Mouse (Mus musculus) neural tube, embryonic 14.5 days (tissue): Measurements from ENCODE around the gene Hdac5. TPM values are rescaled to one million over a fixed set of nuclear protein-coding genes. Genes with fewer than 3 reads are reported as not detected.

Source experiments
- ATAC-seq: fragments of 200-750 bp; cut with Nextera tagmentation; 2 replicates; pipeline ENCODE4 v1.8.0; 2017; ENCODE audit warnings: low read depth, mild to moderate bottlenecking, moderate TSS enrichment, moderate library complexity
- H3K27ac ChIP-seq: fragments of 300-500 bp; sonication (generic); 2 replicates; pipeline ENCODE4 v1.5.1; 2014; ENCODE audit warnings: low read depth, mild to moderate bottlenecking, control low read depth, low read length, moderate library complexity, mixed read lengths
- H3K27me3 ChIP-seq: fragments of 300-500 bp; sonication (generic); 2 replicates; pipeline ENCODE4 v1.6.1; 2014; ENCODE audit warnings: low read length; ENCODE audit not compliant: control insufficient read depth, insufficient read depth
- H3K36me3 ChIP-seq: fragments of 300-500 bp; sonication (generic); 2 replicates; pipeline ENCODE4 v1.6.1; 2014; ENCODE audit warnings: low read length, mixed read lengths; ENCODE audit not compliant: control insufficient read depth, insufficient read depth
- H3K4me1 ChIP-seq: fragments of 300-500 bp; sonication (generic); 2 replicates; pipeline ENCODE4 v1.6.1; 2014; ENCODE audit warnings: low read length; ENCODE audit not compliant: control insufficient read depth, insufficient read depth
- H3K4me2 ChIP-seq: fragments of 300-500 bp; sonication (generic); 2 replicates; pipeline ENCODE4 v1.6.1; 2014; ENCODE audit warnings: mild to moderate bottlenecking, low read depth, low read length, control low read depth
- H3K4me3 ChIP-seq: fragments of 300-500 bp; sonication (generic); 2 replicates; pipeline ENCODE4 v1.5.1; 2014; ENCODE audit warnings: low read depth, low read length, control low read depth, mixed read lengths
- H3K9ac ChIP-seq: fragments of 300-500 bp; sonication (generic); replicated peaks from 2 replicates; pipeline ENCODE4 v1.6.1; 2014; ENCODE audit warnings: low read depth, mild to moderate bottlenecking, control low read depth, low read length, mixed read lengths
- H3K9me3 ChIP-seq: fragments of 300-500 bp; sonication (generic); 2 replicates; pipeline ENCODE4 v1.6.1; 2016; ENCODE audit warnings: low read length; ENCODE audit not compliant: control insufficient read depth
- WGBS: fragments of 180-500 bp; shearing (Covaris S2); extraction: QIAGEN DNeasy Blood & Tissue Kit; methylation state at CpG from one replicate; pipeline ENCODE4 v1.1.7; 2014; 5-methylcytosine and 5-hydroxymethylcytosine counted together
- polyA plus RNA-seq: library from polyadenylated mRNA; unstranded; fragments of >200 nt; fragmentation: Nextera tagmentation; extraction: Ambion mirVana; gene quantifications from 2 replicates; pipeline ENCODE4 v1.2.1, GENCODE M21; 2014

Gene Hdac5
- polyA plus RNA-seq, 1 experiment from 2014 or later, result 44.2 TPM

GRCm38 (mm10) chr11:102214430-102215156, 15.4 kb downstream of the Hdac5 start:
- H3K27me3 ChIP-seq, result no peaks in the 10 kb centered on the region
- ATAC-seq, result no peak
- H3K4me1 ChIP-seq, result peaks cover 44% of the 10 kb centered on the region
- H3K9me3 ChIP-seq, result no peaks in the 10 kb centered on the region
- no peak overlapping the region for H3K4me3 ChIP-seq
- WGBS, result 49% methylated on average over 10 of the region's 10 CpGs
- H3K9ac ChIP-seq, result no peak overlapping the region
- H3K4me2 ChIP-seq, result no peak overlapping the region
- H3K36me3 ChIP-seq, result no peaks in the 10 kb centered on the region
- H3K27ac ChIP-seq, result no peak overlapping the region; the same call in 1 of the 2 replicates

- WGBS, result 54% methylated on average over 18 of the region's 18 CpGs
- Histone ChIP-seq H3K9ac (no peak overlapping the region), H3K4me1 (peaks cover 35% of the 10 kb centered on the region)
Observed at GRCm38 (mm10) chr11:102211936-102212341, 18.0 kb downstream of the Hdac5 start.

GRCm38 (mm10) chr11:102211011-102211410, 19.0 kb downstream of the Hdac5 start:
- Histone ChIP-seq H3K27ac (no peak overlapping the region), H3K4me2 (no peak overlapping the region), H3K36me3 (peaks cover 7% of the 10 kb centered on the region), H3K27me3 (no peaks in the 10 kb centered on the region), H3K4me1 (peaks cover 28% of the 10 kb centered on the region), H3K4me3 (no peak overlapping the region), H3K9me3 (no peaks in the 10 kb centered on the region), H3K9ac (peak overlapping the region; percentile 16; the same call in 1 of the 2 replicates)
- ATAC-seq, result no peak
- WGBS, result 71% methylated on average over 5 of the region's 5 CpGs

More at GRCm38 (mm10) chr11:102211936-102212341, 18.0 kb downstream of the Hdac5 start:
- Histone ChIP-seq H3K27ac (no peak overlapping the region), H3K36me3 (no peaks in the 10 kb centered on the region), H3K4me3 (no peak overlapping the region), H3K9me3 (no peaks in the 10 kb centered on the region), H3K27me3 (no peaks in the 10 kb centered on the region), H3K4me2 (no peak overlapping the region)
- no peak for ATAC-seq

DNA sequence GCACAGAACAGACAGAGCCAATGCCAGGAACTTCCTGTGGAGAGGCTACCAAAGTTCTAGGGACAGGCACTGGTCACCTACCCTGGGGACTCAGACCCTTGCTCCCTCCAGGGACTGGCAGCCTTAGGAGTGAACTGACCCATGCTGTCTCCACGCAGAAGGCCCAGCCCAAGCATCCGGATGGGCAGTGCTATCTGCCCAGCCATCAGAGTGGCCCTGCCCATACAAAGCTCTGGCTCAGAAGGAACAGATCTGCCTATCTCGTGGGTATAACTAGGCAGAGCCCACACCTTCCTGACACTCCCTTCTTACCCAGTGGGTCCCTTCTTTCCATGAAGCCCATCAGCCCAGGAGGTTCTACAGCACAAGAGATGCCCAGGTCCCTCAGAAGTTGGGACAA, 19.8 kb downstream of the Hdac5 start:
- Histone ChIP-seq H3K27ac (no peak overlapping the region), H3K4me3 (no peak overlapping the region), H3K9me3 (no peaks in the 10 kb centered on the region), H3K27me3 (no peaks in the 10 kb centered on the region), H3K4me2 (no peak overlapping the region), H3K36me3 (peaks cover 11% of the 10 kb centered on the region), H3K9ac (no peak overlapping the region), H3K4me1 (peaks cover 25% of the 10 kb centered on the region)
- ATAC-seq, result no peak
- 73% methylated on average over 3 of the region's 3 CpGs for WGBS

DNA sequence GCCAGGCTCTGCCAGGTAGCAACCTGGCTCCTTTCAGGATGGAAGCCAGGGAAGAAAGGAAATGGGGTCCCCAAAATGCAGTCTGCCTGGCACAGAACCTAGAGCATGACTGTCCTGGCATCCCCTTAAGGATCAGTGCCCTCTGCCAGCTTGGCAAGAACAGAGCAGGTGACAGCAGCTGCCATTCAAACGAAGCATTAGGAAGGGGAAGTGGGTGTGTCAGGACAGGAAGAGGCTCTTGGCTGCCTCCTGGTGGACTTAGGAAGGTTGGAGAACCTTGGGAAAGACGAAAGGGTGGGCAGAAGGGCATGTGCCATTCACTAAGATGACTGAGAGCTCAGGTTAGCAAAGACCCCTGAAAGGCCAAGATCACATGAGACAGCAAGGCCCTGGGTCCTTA, 20.2 kb downstream of the Hdac5 start:
- H3K36me3 ChIP-seq, result peaks cover 11% of the 10 kb centered on the region
- peaks cover 21% of the 10 kb centered on the region for H3K4me1 ChIP-seq
- no peak for ATAC-seq
- H3K9me3 ChIP-seq, result no peaks in the 10 kb centered on the region
- no peak overlapping the region for H3K9ac ChIP-seq
- H3K27me3 ChIP-seq, result no peaks in the 10 kb centered on the region
- WGBS, result 6% methylated on average over 2 of the region's 2 CpGs
- H3K27ac ChIP-seq, result no peak overlapping the region
- H3K4me2 ChIP-seq, result no peak overlapping the region
- H3K4me3 ChIP-seq, result no peak overlapping the region

DNA sequence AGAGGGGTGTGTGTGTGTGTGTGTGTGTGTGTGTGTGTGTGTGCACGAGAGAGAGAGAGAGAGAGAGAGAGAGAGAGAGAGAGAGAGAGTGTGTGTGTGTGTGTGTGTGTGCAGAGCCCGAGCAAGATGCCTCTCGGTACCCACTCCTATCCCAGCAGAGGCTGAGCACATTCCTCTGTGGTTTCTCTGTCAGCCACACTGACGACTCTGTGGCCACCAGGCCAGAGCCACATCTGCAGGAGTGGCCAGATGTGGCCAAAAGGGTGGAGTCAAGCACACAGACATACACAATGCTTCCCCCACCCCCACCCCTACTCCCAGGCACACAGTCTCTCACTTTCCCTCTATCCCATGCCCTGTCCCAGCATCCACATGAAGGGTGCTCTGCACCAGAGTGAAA, 21.1 kb downstream of the Hdac5 start:
- peaks cover 15% of the 10 kb centered on the region for H3K4me1 ChIP-seq
- no peak overlapping the region for H3K27ac ChIP-seq
- H3K27me3 ChIP-seq, result no peaks in the 10 kb centered on the region
- WGBS, result 30% methylated on average over 3 of the region's 4 CpGs
- ATAC-seq, result no peak
- H3K9ac ChIP-seq, result no peak overlapping the region
- no peak overlapping the region for H3K4me2 ChIP-seq
- H3K36me3 ChIP-seq, result peaks cover 18% of the 10 kb centered on the region
- no peak overlapping the region for H3K4me3 ChIP-seq
- H3K9me3 ChIP-seq, result no peaks in the 10 kb centered on the region

DNA sequence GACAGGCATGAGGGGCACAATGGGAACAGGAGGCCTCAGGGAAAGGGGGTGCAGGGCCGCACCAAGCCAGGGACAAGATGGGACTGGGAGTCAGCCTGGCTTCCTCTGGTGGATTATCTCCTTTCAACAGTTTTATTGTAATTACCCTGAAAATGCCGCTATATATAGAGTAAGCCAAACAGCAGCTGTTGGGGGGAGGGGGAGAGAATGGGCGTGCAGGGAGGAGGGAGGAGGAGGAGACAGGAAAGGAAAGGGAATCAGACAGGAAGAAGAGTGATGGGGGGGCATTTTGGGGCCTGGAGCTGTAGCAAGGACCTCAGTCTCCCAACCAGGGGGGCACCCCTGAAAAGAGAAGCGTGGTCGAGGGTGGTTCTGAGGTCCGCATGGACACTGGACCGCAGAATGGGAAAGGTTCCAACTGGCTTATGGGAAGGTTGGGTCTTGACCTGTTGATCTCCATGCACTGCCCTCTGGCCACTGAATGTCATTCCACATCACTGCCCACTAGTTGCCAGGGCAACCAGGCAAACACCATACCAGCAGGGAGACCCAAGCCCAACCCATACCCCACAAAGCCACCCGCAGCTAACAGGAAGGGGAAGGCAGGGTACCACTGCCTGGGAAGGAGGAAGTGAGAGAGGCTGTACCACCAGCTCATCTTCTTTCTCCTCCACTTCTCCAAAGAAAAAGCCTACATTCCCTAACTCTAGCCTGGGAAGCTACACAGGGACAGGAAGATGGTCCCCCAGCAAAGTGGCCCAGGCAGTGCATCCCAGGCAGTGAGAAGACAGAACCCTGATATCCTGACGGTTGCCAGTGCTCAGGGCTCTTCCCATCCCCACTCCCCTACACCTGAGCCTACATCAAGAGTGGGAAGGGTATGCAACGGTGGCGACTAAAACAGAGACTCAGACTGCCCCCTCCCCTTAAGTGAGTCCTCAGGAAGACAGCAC, 21.9 kb downstream of the Hdac5 start:
- Histone ChIP-seq H3K4me1 (peaks cover 15% of the 10 kb centered on the region), H3K4me3 (no peak overlapping the region), H3K4me2 (no peak overlapping the region), H3K36me3 (peaks cover 23% of the 10 kb centered on the region), H3K27ac (no peak overlapping the region), H3K9ac (no peak overlapping the region), H3K27me3 (no peaks in the 10 kb centered on the region), H3K9me3 (no peaks in the 10 kb centered on the region)
- peak; percentile 26; the same call in 1 of the 2 replicates for ATAC-seq
- 22% methylated on average over 11 of the region's 11 CpGs for WGBS

GRCm38 (mm10) chr11:102206481-102206880, 23.5 kb downstream of the Hdac5 start:
- peaks cover 37% of the 10 kb centered on the region for H3K36me3 ChIP-seq
- WGBS, result 53% methylated on average over 23 of the region's 30 CpGs
- no peak overlapping the region for H3K4me2 ChIP-seq
- H3K9ac ChIP-seq, result no peak overlapping the region
- no peak overlapping the region for H3K4me3 ChIP-seq
- H3K27me3 ChIP-seq, result no peaks in the 10 kb centered on the region
- no peak overlapping the region for H3K27ac ChIP-seq
- ATAC-seq, result no peak
- peaks cover 13% of the 10 kb centered on the region for H3K4me1 ChIP-seq
- H3K9me3 ChIP-seq, result no peaks in the 10 kb centered on the region

DNA sequence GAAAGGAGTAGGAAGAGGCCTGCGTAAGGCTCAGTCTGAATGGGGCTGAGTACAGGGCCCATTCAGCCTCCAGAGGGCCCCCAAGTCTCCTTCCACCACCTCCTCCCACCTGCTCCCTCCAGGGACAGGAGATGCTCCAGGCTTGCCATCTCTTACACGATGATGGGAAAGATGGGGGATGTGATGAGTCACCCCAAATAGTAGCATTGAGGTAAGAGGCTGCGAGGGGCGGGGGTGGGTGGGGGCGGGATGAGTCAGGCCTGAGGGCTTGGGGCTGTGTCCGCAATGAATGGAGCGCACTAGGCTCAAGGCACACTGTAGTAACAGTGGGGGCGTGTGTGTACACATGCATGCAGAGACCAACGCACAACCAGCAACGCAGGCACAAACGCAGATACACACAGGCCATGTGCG, 28.6 kb downstream of the Hdac5 start:
- 81% methylated on average over 12 of the region's 12 CpGs for WGBS
- no peak for ATAC-seq

More for the DNA sequence above, 28.6 kb downstream of the Hdac5 start:
- peaks cover 69% of the 10 kb centered on the region for H3K36me3 ChIP-seq
- H3K9me3 ChIP-seq, result no peaks in the 10 kb centered on the region
- no peaks in the 10 kb centered on the region for H3K4me1 ChIP-seq
- no peak overlapping the region for H3K9ac ChIP-seq
- H3K27ac ChIP-seq, result no peak overlapping the region
- no peaks in the 10 kb centered on the region for H3K27me3 ChIP-seq
- no peak overlapping the region for H3K4me3 ChIP-seq
- no peak overlapping the region for H3K4me2 ChIP-seq
